Mouse (Mus musculus) adrenal gland, postnatal 14 days (tissue): ENCODE results near the gene Gm12166. TPM values are rescaled to one million over a fixed set of nuclear protein-coding genes. Genes with fewer than 3 reads are reported as not detected.
"Not testable (repeated sequence)": the region's sequence is repeated elsewhere in the genome, so short reads cannot be mapped to it uniquely, and the experiment has no call there.

Experiments used
- DNase-seq: peaks from one replicate; pipeline ENCODE4 v3.0.0; 2021; ENCODE audit warnings: mixed read lengths
- total RNA-seq: library from RNA; stranded (reverse); gene quantifications from 2 replicates; pipeline ENCODE4 v1.2.3, GENCODE M21; 2021

The Gm12166 gene
- total RNA-seq, 1 experiment from 2014 or later, result 4.1 TPM

- peak; percentile 73 for DNase-seq
Measured at GRCm38 (mm10) chr11:46055896-46056769, 4.0 kb upstream of the Gm12166 start, which contains the start of gene Adam19. Adam19 (plus strand) TSS chr11:46055992.

- no peak for DNase-seq
Measured at GRCm38 (mm10) chr11:46054911-46055895, 3.1 kb upstream of the Gm12166 start.

GRCm38 (mm10) chr11:46054311-46054710 is 2.2 kb upstream of the Gm12166 start:
- DNase-seq, result no peak

GRCm38 (mm10) chr11:46053457-46053856 is 1.3 kb upstream of the Gm12166 start:
- DNase-seq, result not testable (repeated sequence)

GRCm38 (mm10) chr11:46047264-46047663 is 4.9 kb downstream of the Gm12166 start:
- DNase-seq, result no peak

GRCm38 (mm10) chr11:46044781-46045180 is 7.3 kb downstream of the Gm12166 start:
- no peak for DNase-seq

- DNase-seq, result no peak
Measured at GRCm38 (mm10) chr11:46041607-46042267, 10.4 kb downstream of the Gm12166 start.

GRCm38 (mm10) chr11:46040841-46041556 is 11.1 kb downstream of the Gm12166 start:
- no peak for DNase-seq

- DNase-seq, result peak; percentile 82
Measured at GRCm38 (mm10) chr11:46039335-46039734, 12.8 kb downstream of the Gm12166 start.

- no peak for DNase-seq
Measured at GRCm38 (mm10) chr11:46038901-46039300, 13.2 kb downstream of the Gm12166 start.

- no peak for DNase-seq
Measured at GRCm38 (mm10) chr11:46036374-46036773, 15.7 kb downstream of the Gm12166 start.

GRCm38 (mm10) chr11:46032956-46033355 is 19.2 kb downstream of the Gm12166 start:
- DNase-seq, result peak; percentile 63

- no peak for DNase-seq
Measured at GRCm38 (mm10) chr11:46031470-46031869, 20.7 kb downstream of the Gm12166 start.

- no peak for DNase-seq
Measured at GRCm38 (mm10) chr11:46030026-46030425, 22.1 kb downstream of the Gm12166 start.

- DNase-seq, result no peak
Measured at GRCm38 (mm10) chr11:46029485-46029884, 22.6 kb downstream of the Gm12166 start.

- no peak for DNase-seq
Measured at GRCm38 (mm10) chr11:46027952-46028814, 23.9 kb downstream of the Gm12166 start.

- peak; percentile 37 for DNase-seq
Measured at GRCm38 (mm10) chr11:46025962-46026392, 26.1 kb downstream of the Gm12166 start.

- DNase-seq, result no peak
Measured at GRCm38 (mm10) chr11:46022983-46023382, 29.1 kb downstream of the Gm12166 start.

- DNase-seq, result no peak
Measured at GRCm38 (mm10) chr11:46021850-46022249, 30.3 kb downstream of the Gm12166 start.

GRCm38 (mm10) chr11:46020246-46020645 is 31.9 kb downstream of the Gm12166 start:
- no peak for DNase-seq
